Mouse (Mus musculus): ENCODE data around the gene E130218I03Rik. TPM values are rescaled to one million over a fixed set of nuclear protein-coding genes. Genes with fewer than 3 reads are reported as not detected.

E130218I03Rik gene
- total RNA-seq (2021) = not detected

DNA sequence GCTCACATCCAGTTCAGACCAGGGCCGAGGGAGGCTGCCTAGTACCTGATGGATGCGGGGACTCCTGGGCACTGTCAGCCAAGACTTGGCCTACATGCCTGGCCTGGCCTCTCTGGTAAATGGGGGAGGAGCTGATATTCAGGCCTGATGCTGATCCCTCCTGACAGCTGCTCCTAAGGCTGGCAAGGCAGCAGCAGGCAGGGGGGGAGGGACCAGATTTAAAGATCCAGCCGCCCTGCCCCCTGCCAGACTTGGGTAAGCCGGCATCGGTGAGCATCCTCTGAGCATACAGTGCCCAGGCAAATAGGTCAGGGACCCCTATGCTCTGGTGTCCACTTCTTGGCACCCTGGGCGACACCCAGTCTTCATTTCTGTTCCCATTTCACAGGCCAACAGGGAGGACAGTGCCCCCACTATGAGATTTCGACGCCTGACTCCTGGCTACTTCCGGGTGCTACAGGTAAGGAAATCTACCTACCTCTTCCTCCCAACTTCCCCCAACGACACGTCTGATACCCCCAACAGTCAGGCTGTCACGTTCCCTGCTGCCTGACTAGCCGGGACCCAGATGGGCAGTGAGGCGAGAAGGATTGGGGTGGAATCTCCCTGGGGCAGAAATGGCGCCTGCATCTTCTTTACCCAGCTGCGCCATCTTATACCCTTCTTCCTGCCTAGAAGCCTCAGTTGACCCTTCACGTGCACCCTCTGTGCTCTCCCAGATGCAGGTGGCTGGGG is at the start of gene E130218I03Rik:
TSS of gene E130218I03Rik (plus strand) at position 147 of the 735 bp plus-strand sequence.
- intact Hi-C loops (cut with DNase I) = no loop called here
- no peak for DNase-seq (ENCODE audit: extremely low spot score in 1 of 2, low spot score in 2 of 2)

DNA sequence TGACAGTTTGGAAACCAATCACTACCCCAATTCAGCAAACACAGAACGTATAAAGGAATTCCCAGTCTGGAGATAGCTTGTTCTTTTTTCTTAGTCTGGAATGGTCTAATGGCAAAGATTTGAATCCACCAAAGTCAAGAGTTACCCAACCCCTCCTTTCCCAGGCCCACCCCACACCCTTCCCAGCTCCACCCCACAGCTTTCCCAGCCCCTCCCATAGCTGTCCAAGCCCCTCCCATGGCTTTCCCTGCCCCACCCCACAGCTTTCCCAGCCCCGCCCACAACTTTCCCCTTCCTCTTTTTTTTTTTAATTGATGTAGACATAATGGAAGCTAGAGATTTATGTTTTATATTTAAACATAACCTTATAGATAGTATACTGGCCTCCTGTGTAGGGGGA is 44.1 kb upstream of the E130218I03Rik start:
- intact Hi-C loops (cut with DNase I) = no loop called here
- DNase-seq (ENCODE audit: extremely low spot score in 1 of 2, low spot score in 2 of 2) = no peak

DNA sequence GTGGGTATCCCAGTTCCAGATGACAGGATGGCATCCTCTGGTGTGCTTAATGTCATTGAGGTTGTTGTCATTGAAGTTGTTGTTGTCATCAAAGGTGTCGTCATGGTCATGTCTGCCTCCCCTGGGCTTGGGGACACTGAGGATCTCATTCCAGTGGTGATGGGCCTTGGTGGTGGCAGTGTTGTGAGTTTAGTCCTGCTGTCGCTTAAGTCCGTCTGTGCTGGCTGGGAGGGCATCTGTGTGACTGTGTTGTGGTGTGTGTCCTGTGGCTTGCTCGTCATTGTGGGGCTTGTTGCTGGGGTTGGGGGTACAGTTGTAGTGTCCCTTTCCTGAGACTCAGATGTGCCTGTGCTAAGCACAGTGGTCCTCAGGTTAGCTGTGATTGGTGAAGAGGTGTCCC is 40.6 kb upstream of the E130218I03Rik start, which contains the start of gene Gm7534:
TSS of gene Gm7534 (minus strand) at position 101 of the 400 bp plus-strand sequence.
- DNase-seq (ENCODE audit: extremely low spot score in 1 of 2, low spot score in 2 of 2) = no peak
- intact Hi-C loops (cut with DNase I) = loop anchor here (10.0 kb wide), 1 partner anchor 122 kb away; no protein-coding TSS in a partner anchor

DNA sequence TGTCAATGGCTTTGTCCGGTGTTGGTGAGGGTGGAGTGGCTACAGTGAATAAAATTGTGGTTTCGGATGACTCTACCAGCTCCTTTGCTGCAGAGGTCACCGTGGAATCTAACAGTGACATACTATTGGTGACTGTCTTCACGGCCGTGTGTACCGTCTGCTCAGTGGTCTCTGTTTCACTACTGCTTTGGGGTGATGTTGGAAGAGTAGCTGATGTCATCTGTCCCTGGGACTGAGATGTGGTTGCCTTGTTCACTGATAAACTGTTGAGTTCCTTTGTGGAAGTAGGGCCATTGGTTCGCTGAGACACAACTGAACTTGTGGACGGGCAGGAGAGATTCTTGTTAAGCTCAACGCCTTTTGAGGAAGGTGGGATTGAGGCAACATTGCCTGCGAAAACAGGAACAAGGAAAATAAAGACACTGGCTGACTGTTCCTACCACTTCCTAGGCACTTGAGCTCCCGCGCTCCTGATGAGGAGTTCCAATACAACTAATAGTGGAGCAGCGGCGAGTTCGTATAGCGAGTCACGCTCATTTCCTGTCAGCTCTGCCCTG is 40.0 kb upstream of the E130218I03Rik start:
- intact Hi-C loops (cut with DNase I) = loop anchor here (10.0 kb wide), 1 partner anchor 121 kb away; no protein-coding TSS in a partner anchor

DNA sequence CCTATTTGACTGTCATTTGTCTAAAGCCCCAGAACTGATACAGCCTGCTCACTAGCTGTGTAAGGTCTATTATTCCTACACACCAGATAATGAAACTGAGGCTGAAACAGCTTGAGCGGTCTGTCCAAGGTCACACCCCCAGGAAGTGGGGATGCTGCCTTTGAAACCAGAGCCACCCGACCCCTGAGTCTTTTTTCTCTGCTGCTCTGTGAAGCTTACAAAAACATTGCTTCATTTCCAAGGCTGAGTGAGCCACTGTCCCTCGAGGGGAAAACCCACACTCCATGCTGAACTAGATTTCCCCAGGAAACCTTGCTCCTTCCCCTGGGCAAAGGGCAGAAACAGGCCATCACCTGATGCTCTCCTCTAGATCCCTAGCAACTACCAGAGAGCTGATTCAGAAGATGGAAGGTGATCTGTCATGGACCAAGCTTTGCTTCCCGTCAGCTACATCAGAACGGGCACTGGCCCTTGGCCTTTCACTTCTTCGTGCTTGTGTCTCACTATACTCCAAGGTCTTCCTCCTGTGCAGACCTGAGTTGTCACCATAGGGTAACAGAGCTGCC is 36.9 kb upstream of the E130218I03Rik start:
- intact Hi-C loops (cut with DNase I) = loop anchor here (10.0 kb wide), 1 partner anchor 118 kb away; no protein-coding TSS in a partner anchor
- DNase-seq (ENCODE audit: extremely low spot score in 1 of 2, low spot score in 2 of 2) = no peak

More for the DNA sequence above, 40.0 kb upstream of the E130218I03Rik start:
- no peak for DNase-seq (ENCODE audit: extremely low spot score in 1 of 2, low spot score in 2 of 2)

DNA sequence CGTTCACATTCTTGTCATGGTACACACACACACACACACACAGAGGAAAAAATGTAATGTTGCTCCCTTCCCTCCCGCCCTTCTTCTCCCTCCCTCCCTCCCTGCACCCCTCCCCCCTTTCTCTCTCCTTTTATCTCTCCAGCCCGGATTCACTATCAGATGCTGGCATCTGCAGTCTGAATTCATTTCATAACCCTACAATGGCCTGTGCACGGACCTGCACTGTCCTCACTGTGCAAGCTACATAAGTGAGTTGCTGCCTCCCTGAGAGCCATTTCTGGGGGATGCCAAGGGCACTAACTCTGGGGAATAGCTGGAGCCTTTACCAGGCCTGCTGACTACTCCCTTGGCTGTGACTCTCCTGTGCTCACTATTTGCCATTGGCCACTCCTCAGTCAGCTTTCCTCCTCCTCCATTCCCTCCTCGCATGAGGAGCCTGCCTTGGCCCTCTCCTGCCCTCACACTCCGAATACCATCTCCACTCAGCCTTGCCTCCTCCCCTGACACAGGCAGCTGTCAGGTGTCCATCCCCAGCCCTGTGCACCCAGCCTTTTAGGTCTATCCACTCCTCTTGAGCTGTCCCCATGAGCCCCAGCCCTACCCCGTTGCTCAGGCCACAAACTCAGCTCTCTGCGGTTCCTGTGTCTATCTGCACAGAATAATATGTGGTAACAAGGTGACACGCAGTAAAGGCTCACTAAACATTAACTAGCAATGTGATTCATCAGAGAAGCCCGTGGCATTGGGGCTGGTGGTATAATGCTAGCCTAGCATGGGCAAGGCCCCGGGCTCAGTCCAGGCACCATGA is 20.5 kb upstream of the E130218I03Rik start:
- intact Hi-C loops (cut with DNase I) = no loop called here
- no peak for DNase-seq (ENCODE audit: extremely low spot score in 1 of 2, low spot score in 2 of 2)

DNA sequence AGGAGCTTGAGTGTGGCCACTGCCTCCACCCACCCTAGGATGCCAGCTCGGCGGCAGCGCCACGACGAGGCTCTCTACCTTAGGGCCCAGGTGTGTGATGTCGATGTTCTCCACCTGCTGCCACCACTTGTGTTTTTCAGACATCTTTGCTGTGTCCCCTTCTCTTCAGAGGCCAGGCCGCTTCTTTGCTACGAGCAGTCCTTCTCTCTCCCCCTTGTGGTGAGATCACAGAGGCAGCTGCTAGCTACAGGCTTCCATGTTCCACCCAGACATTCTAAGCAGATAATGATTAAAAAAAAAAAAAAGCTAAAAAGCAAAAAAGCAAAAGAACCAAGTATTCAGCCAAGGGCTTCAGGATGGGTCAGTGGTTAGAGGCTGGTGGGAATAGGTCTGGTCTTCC is 16.3 kb upstream of the E130218I03Rik start, which contains the start of gene Catsper4:
TSS of gene Catsper4 (minus strand) at position 190 of the 400 bp plus-strand sequence.
- intact Hi-C loops (cut with DNase I) = no loop called here
- DNase-seq (ENCODE audit: extremely low spot score in 1 of 2, low spot score in 2 of 2) = peak in 1 of 2 experiments; percentile 27

DNA sequence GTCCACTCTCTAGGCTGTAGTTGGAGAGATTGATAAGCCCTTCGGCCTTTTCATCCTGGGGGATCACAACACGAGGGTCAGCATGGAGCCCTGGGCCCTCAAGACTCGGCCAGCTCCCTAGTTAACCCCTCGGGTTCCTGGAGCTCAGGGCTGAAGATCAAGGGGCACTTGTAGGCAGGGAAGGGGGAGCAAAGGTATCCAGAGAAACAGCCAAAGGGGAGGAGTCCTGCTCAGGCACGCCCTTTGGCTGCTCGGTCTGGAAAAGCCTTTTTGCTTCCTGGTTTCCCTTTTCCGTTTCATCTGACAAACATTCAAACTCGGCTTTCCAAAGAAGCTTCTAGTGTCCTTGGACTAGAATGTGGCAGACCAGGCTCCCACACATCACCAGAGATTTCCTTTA is 13.0 kb upstream of the E130218I03Rik start:
- intact Hi-C loops (cut with DNase I) = no loop called here
- DNase-seq (ENCODE audit: extremely low spot score in 1 of 2, low spot score in 2 of 2) = no peak

DNA sequence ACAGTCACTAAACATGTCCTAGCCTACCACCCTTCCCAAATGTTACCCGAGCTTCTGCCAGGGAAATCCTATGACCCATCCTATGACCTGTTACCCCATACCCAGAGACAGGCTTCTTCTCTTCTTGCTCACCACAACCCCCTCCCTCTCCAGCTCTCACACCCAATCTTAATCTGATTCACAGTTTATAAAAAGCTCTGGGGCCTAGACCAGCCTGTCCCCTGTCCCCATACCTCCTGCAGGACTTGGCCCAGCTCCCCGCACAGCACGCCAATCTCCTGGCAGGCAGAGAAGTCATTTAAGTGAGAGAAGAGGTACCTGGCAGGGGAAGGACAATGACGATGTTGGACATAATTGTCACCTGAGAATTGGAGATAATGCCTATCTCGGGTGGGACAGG is 8.6 kb upstream of the E130218I03Rik start:
- intact Hi-C loops (cut with DNase I) = no loop called here

DNA sequence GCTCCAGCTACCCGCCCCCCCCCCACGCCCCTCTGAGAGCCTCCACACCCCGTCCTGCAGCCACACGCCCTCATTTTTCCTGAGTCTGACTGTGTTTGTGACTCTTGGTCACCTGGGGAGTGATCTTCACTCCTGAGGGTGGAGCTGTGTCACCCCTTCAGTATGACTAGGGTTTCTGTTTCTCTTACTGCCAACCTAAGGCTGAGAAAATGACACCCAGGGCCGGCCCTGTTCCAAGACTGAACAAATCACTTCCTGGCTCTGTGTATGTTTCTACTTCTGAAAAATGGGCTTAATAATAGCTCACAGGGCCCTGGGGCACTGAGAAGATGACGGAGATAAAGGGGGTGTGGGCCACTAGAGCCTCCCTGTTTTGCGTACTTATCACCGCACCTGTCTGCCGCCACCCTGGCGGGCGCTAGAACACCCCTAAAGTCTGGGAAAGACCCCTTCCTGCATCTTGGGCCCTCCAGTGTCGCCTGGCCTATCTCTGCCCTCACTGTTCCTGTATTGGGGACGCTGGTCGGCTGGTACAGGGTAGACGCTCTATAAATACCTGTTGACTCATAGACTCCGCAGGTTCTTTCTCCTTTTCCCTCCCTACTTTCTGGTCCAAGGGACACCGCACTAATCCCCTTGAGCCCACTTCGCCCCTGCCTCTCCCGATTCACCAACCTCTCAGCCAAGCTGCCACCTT is 5.7 kb upstream of the E130218I03Rik start:
- intact Hi-C loops (cut with DNase I) = no loop called here
- DNase-seq (ENCODE audit: extremely low spot score in 1 of 2, low spot score in 2 of 2) = no peak

More for the DNA sequence above, 8.6 kb upstream of the E130218I03Rik start:
- no peak for DNase-seq (ENCODE audit: extremely low spot score in 1 of 2, low spot score in 2 of 2)

DNA sequence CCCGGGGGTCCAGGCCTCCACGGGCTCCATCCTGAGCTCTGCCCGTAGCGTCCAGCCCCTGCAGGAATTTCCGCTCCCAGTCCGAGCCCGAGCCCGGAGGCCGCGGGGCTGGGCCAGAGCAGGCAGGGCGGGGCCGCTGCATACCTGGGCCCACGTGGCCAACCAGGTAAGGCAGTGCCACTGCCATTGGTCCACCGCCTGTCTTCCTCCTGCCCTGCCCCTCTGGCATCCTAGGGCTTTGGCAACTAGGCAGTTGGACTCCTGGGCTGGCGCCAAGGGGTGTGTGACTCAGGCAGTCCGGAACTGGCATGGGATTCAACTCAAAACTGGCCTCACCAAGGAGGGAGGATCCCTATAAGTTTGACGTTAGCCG is 5.2 kb upstream of the E130218I03Rik start, which contains the start of gene Cnksr1:
TSS of gene Cnksr1 (minus strand) at position 121 of the 373 bp plus-strand sequence.
- peak in 1 of 2 experiments; percentile 72 for DNase-seq (ENCODE audit: extremely low spot score in 1 of 2, low spot score in 2 of 2)
- intact Hi-C loops (cut with DNase I) = no loop called here

DNA sequence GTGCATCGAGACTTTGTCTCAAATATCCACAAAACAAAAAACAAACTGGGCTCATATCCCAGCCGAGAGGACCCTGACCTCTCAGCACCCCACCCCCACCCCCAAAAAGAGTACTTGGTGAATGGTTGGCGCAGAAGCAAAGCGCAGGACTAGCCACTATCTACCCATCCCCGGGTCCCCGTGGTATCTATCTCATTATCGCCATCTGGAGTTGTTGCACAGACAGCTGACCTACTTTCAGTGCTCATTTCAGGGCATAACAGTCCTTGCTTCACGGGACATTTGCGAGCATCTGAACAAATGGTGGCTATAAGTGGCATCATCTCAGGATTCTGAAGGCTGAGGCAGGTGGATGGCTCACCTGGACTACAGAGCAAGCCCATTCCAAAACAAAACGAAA is 4.8 kb upstream of the E130218I03Rik start:
- DNase-seq (ENCODE audit: extremely low spot score in 1 of 2, low spot score in 2 of 2) = no peak
- intact Hi-C loops (cut with DNase I) = no loop called here

DNA sequence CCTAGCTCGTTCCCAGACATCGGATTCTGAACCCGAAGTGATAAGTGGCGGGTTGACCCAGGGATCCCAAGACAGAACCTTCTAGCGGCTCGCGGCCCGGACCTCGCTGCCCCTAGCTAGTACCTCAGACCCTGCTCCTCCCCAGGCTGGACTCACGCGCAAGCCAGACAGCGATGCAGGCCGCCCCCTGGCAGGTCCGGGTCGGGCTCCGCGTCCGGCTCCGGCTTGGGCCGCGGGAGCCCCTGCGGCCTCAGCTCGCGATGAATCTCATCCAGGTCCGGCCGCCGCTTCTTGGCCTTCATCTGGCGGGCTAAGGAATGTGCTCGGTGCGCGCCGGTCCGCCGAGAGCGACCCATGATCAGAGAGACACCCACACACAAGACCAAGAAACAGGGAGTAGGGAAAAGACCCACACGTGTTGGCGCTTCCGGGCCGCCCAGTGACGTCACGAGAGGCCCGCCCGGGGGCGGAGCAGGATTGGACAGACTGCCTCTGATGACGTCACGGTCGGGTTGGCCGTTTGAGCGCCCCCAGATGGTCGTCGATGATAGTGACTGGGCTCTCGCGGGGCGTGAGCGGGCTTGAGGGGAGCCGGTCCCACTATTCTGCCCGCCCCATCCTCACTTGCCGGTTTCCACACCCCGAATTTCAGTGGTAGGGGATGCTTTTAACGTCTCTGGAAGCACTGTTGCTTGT is 1.8 kb downstream of the E130218I03Rik start, which contains the start of gene Zfp593:
TSS of gene Zfp593 (minus strand) at position 445 of the 696 bp plus-strand sequence.
- DNase-seq (ENCODE audit: extremely low spot score in 1 of 2, low spot score in 2 of 2) = peak; percentile 93 to 96
- intact Hi-C loops (cut with DNase I) = no loop called here

DNA sequence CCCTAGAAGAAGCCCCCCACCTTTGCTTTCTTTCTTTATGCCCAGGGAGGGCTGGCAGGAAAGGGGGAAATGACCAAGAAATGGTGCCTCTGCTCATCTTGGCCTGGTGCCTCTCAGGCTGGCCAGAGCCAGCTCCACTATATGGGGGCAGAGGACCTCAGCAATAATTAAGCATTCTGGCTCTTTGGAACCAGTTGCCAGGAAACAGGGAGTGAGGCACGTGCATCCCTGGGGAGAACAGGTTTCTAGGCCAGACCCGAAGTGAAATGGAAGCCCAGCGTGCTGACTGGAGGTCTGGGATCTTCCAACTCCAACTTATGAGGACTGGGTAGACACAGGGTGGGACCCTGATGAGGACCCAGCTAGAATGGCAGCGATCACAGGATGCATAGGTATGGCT is 2.8 kb downstream of the E130218I03Rik start:
- intact Hi-C loops (cut with DNase I) = no loop called here
- DNase-seq (ENCODE audit: extremely low spot score in 1 of 2, low spot score in 2 of 2) = no peak

DNA sequence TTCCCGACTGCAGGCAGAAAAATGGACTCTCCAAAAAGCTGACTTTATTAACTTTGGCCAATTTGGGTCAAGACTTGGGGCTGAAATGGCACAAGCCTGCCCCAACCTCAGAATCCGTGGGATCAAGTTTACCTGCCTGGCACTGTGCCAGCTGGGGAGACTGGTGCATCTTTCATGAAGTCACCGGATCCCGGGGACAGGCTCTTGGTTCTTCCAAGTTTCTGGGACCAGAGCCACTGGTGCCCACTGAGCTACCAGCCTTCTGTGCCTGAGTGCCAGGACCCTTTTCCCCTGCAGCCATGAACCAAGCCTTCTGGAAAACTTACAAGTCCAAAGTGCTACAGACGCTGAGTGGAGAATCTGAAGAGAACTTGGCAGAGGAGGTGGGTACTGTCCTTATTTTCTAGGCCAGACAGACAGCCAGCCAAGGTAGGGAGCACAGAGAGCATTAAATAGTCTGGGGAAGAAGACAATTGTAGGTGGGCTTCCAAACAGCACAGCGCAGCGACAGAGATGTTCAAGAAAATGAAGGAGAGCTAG is 3.3 kb downstream of the E130218I03Rik start, which contains the start of gene Gm30191:
TSS of gene Gm30191 (plus strand) at position 217 of the 540 bp plus-strand sequence.
- DNase-seq (ENCODE audit: extremely low spot score in 1 of 2, low spot score in 2 of 2) = no peak
- intact Hi-C loops (cut with DNase I) = no loop called here

DNA sequence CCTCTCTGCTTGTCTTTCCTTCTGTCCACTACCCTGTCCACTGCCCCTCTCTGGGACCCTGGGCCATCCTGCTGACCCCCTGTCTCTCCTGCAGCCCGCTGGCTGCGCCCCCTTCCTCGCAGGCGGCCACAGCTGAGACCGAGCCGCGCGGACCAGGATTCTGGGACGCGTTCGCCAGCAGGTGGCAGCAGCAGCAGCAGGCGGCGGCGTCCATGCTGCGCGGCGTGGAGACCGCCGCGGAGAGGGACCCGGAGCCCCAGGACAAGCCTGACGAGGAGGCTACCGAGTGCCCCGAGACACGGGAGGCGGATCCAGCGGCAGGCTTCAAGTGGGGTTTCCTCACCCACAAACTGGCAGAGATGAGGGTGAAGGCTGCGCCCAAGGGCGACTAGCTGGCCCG is 6.2 kb downstream of the E130218I03Rik start:
- intact Hi-C loops (cut with DNase I) = loop anchor here (5.0 kb wide), 2 partner anchors 43 to 108 kb away; no protein-coding TSS in a partner anchor
- peak in 1 of 2 experiments; percentile 86 for DNase-seq (ENCODE audit: extremely low spot score in 1 of 2, low spot score in 2 of 2)

Data from left cerebral cortex, postnatal 10 days (tissue).